In genomic region chr16:94123247-94123646, GRCm38 (mm10) we compare ENCODE assay signal across 9 mouse cellular contexts. TPM values are rescaled to one million over a fixed set of nuclear protein-coding genes. Genes with fewer than 3 reads are reported as not detected.
A peak's percentile ranks its signal among the peaks of the same experiment; 100 is the strongest.
DNase-seq lines count a peak whose midpoint lies in the region; ATAC-seq and TF ChIP-seq lines count a peak whose summit lies in the region.
"Had no signal": no experiment of that assay in that cellular context is flagged by ENCODE, and none has a peak within 500 bp of the region (broad histone marks: within the 10 kb centered on the region; RNA-seq: fewer than 3 reads in every experiment).

No protein-coding gene starts in this region.

- H3K36me3 ChIP-seq in lung, postnatal 0 days (ENCODE audit: insufficient read depth, low read length), result no peaks in the 10 kb centered on the region
- H3K36me3 ChIP-seq in hindbrain, embryonic 12.5 days, result no peaks in the 10 kb centered on the region

- 49% methylated on average over 11 of the region's 11 CpGs for WGBS in lung, postnatal 0 days
- WGBS in lung, adult 2 months, result 55% methylated on average over 11 of the region's 11 CpGs
- whole genome bisulfite sequencing in hindbrain, embryonic 12.5 days, result 82% methylated on average over 11 of the region's 11 CpGs

- H3K4me2 ChIP-seq in lung, postnatal 0 days (replicated peaks; ENCODE audit: low read depth, low read length), result no peak overlapping the region
- H3K4me2 ChIP-seq in hindbrain, embryonic 12.5 days (replicated peaks), result no peak overlapping the region

- no peak for TF ChIP-seq EP300 in lung, postnatal 0 days (IDR thresholded peaks at IDR 0.05)

- peak; percentile 55 to 72 for DNase-seq in adrenal gland, adult (ENCODE audit: inconsistent age in 2 of 2, low spot score in 1 of 2)
- DNase-seq in adrenal gland, postnatal 4 days (ENCODE audit: low spot score in 2 of 2), result no peak
- peak; percentile 14 to 24 for DNase-seq in lung, adult 18-20 months
- no peak for DNase-seq in lung, postnatal 0 days (ENCODE audit: low spot score)
- DNase-seq in cerebellum, adult 9-11 months, result peak; percentile 34
- DNase-seq in lung, adult 2 months, result peak; percentile 26
- DNase-seq in B cell, adult 2 months, result no peak

- TF ChIP-seq POLR2A in lung, adult 2 months (IDR thresholded peaks at IDR 0.05; ENCODE audit: borderline replicate concordance, extremely low read depth, low read depth, low read length), result no peak

- H3K27me3 ChIP-seq in lung, postnatal 0 days (replicated peaks; ENCODE audit: insufficient read depth, low read length), result peaks cover 41% of the 10 kb centered on the region
- peaks cover 80% of the 10 kb centered on the region for H3K27me3 ChIP-seq in hindbrain, embryonic 12.5 days

- no peak overlapping the region for H3K9ac ChIP-seq in lung, postnatal 0 days (replicated peaks; ENCODE audit: low read depth)
- no peak overlapping the region for H3K9ac ChIP-seq in hindbrain, embryonic 12.5 days

- no peak overlapping the region for H3K4me3 ChIP-seq in lung, postnatal 0 days (ENCODE audit: low read depth, low read length)
- no peak overlapping the region for H3K4me3 ChIP-seq in lung, adult 2 months (replicated peaks; ENCODE audit: extremely low read depth, low read depth, low read length)
- H3K4me3 ChIP-seq in hindbrain, embryonic 12.5 days, result no peak overlapping the region

- no peaks in the 10 kb centered on the region for H3K9me3 ChIP-seq in lung, postnatal 0 days (ENCODE audit: low read length)
- H3K9me3 ChIP-seq in hindbrain, embryonic 12.5 days (replicated peaks), result no peaks in the 10 kb centered on the region

- TF ChIP-seq CTCF in lung, postnatal 0 days (IDR thresholded peaks at IDR 0.05), result no peak
- no peak for TF ChIP-seq CTCF in lung, adult 2 months (IDR thresholded peaks at IDR 0.05; ENCODE audit: insufficient read depth, low read length)

- ATAC-seq in lung, postnatal 0 days, result no peak
- ATAC-seq in hindbrain, embryonic 12.5 days (ENCODE audit: low FRiP score), result no peak

- H3K4me1 ChIP-seq in lung, postnatal 0 days (ENCODE audit: insufficient read depth, low read depth, low read length), result no peaks in the 10 kb centered on the region
- H3K4me1 ChIP-seq in lung, adult 2 months (ENCODE audit: control insufficient read depth, insufficient read depth, low read length), result no peaks in the 10 kb centered on the region
- H3K4me1 ChIP-seq in hindbrain, embryonic 12.5 days, result peaks cover 15% of the 10 kb centered on the region

- H3K27ac ChIP-seq in lung, postnatal 0 days (ENCODE audit: low read length), result no peak overlapping the region
- H3K27ac ChIP-seq in hindbrain, embryonic 12.5 days, result no peak overlapping the region

RNA-seq across cellular contexts. Expression of gene Sim2, which starts 38.5 kb away (rescaled TPM):
- total RNA-seq in adrenal gland, postnatal 4 days (2021), result 1 to 10 TPM in 1 of 2 experiments, not detected in 1; 3.5 TPM
- polyA plus RNA-seq in lung, postnatal 0 days (2015; fragmentation: Nextera tagmentation; extraction: Ambion mirVana), result not detected in 2 replicates
- polyA plus RNA-seq in lung, adult 2 months (2012; rRNA removed), result 0.05 and 8.8 TPM in 2 replicates
- polyA plus RNA-seq in hindbrain, embryonic 12.5 days (2016; fragmentation: Nextera tagmentation; extraction: Ambion mirVana), result 1.6 and 1.8 TPM in 2 replicates
- total RNA-seq: neutrophil, adult 5-6 weeks had no signal

Comparison
In these comparisons a context has a peak if more than half of its experiments do, and no peak if none do; other contexts are left out.
1. DNase-seq: peak in adrenal gland, adult (2 of 2), lung, adult 18-20 months (2 of 2), cerebellum, adult 9-11 months (single experiment) and lung, adult 2 months (single experiment); none in adrenal gland, postnatal 4 days (0 of 2), lung, postnatal 0 days (single experiment) and B cell, adult 2 months (0 of 2).